Mouse (Mus musculus) small intestine, adult 2 months (tissue): ENCODE measurements around the gene Abca7.

Source experiments
- CTCF ChIP-seq: fragments of 200-500 bp; IDR thresholded peaks from 2 replicates; pipeline ENCODE4 v1.5.1; 2012; ENCODE audit warnings: low read depth, mild to moderate bottlenecking, control low read depth, inconsistent platforms, low read length, moderate library complexity, mixed read lengths; ENCODE audit not compliant: insufficient replicate concordance, insufficient read length; ENCODE audit errors: extremely low read depth
- POLR2A ChIP-seq: fragments of 200-500 bp; IDR thresholded peaks from 2 replicates; pipeline ENCODE4 v1.6.1; 2012; ENCODE audit warnings: low read depth, mild to moderate bottlenecking, control low read depth, inconsistent platforms, low read length, moderate library complexity

- TF ChIP-seq CTCF (no peak), POLR2A (no peak)
These were observed 33.9 kb downstream of the Abca7 start for GRCm38 (mm10) chr10:80030191-80030590.
